Mouse (Mus musculus): Measurements from ENCODE around the gene Dcaf10. TPM values are rescaled to one million over a fixed set of nuclear protein-coding genes. Genes with fewer than 3 reads are reported as not detected.

Dcaf10 gene
- 8.5 and 8.8 TPM in 2 replicates for polyA plus RNA-seq (2014; fragmentation: Nextera tagmentation; extraction: Ambion mirVana)

DNA sequence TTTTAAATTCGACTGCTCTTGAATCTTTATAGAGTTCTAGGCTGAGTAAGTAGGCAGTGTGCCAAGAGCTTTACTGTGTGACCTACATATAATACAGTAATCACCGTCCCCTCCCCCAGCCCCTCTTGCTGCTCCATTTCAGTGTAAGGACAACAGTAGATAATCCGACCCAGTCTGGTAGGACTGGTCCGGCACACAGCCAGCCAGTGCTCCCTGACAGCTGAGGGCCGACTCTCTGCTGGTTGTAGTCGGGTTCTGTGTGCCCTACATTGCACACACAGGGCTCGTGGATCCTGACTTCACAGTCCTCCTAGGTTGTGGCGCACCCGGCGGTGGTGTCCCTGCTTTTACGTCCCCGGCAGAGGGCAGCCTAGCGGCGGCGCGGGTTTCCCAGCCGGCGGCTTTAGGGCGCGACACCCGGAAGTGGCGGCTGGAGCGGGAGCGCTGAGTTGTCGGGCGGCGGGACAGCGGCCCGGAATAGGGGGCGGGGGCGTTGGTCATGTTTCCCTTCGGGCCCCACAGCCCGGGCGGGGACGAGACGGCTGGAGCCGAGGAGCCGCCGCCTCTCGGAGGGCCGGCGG is at the start of gene Dcaf10:
Gene Dcaf10, plus strand, starts transcription at position 433 of the 581 bp plus-strand sequence.
- Histone ChIP-seq H3K9me3 (replicated peaks; ENCODE audit: control insufficient read depth, low read length) (no peaks in the 10 kb centered on the region), H3K4me1 (ENCODE audit: control insufficient read depth, insufficient read depth, low read length) (peaks cover 14% of the 10 kb centered on the region), H3K4me3 (ENCODE audit: low read depth, low read length) (peak within 1 kb of the TSS; percentile 93), H3K36me3 (ENCODE audit: control insufficient read depth, insufficient read depth, low read length) (0 out of 2 replicates have a peak, but pooled peaks cover 5% of the 10 kb centered on the region), H3K27me3 (replicated peaks; ENCODE audit: control insufficient read depth, insufficient read depth, low read length) (no peaks in the 10 kb centered on the region), H3K27ac (ENCODE audit: low read depth, low read length) (peak within 1 kb of the TSS; percentile 92), H3K4me2 (ENCODE audit: low read length) (peak within 1 kb of the TSS; percentile 90), H3K9ac (ENCODE audit: low read length) (peak within 1 kb of the TSS; percentile 93)
- ATAC-seq (peak; percentile 90), DNase-seq (ENCODE audit: low spot score) (peak; percentile 91)
- WGBS = under 1% methylated on average over 39 of the region's 42 CpGs

DNA sequence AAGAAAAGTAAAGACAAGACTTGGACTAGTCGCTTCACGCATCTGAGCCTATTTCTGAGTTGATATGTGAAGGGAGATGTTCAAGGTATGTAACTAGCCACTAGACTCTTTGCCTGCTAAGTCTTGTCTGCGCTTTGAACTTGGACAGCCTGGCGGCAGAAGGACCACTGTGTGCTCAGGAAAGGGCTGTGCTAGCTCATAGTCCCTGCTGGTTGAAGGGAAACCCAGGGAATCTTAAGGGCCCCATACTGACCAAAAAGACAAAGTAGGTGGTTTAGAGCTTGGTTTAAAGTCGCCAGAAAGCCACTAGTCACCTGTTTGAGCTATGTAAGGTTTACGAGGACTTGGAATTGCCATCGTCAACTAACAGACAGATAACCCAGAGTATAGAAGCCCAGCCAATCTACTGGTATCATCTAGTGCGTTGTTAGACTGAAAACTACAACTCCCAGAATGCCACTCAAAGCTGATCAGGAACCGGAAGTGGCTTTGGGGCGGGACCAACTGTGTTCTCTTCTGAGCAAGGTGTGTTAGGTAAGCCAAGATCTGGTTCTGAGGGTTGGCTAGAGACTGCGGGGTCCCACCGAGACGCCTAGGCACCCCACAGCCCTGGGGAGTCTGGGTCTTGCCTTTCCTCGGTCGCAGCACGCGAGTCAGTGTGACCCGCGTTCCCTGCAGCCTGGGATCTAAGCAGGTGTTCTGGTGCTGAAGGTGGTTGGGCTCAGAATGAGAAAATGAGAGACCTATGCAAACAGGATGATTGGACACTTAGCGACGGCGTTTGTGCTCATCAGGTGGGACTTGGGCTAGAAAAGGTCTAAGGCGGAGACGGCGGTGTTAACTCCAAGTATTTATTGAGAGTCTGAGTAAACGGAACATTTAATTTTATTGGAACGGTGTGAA is 45.0 kb upstream of the Dcaf10 start, which contains the start of gene Trmt10b:
Gene Trmt10b, plus strand, starts transcription at position 466 of the 903 bp plus-strand sequence.
- H3K36me3 ChIP-seq (ENCODE audit: control insufficient read depth, insufficient read depth, low read length) = peaks cover 21% of the 10 kb centered on the region
- H3K9me3 ChIP-seq (replicated peaks; ENCODE audit: control insufficient read depth, low read length) = no peaks in the 10 kb centered on the region
- H3K27ac ChIP-seq (ENCODE audit: low read depth, low read length) = no peak within 1 kb of the TSS
- H3K4me3 ChIP-seq (ENCODE audit: low read depth, low read length) = peak within 1 kb of the TSS; percentile 62
- H3K4me2 ChIP-seq (ENCODE audit: low read length) = peak within 1 kb of the TSS; percentile 54
- H3K9ac ChIP-seq (ENCODE audit: low read length) = peak within 1 kb of the TSS; percentile 67
- WGBS = 20% methylated on average over 27 of the region's 27 CpGs
- ATAC-seq (peak; percentile 94), DNase-seq (ENCODE audit: low spot score) (peak; percentile 94)
- 0 out of 2 replicates have a peak, but pooled peaks cover 5% of the 10 kb centered on the region for H3K4me1 ChIP-seq (ENCODE audit: control insufficient read depth, insufficient read depth, low read length)
- H3K27me3 ChIP-seq (replicated peaks; ENCODE audit: control insufficient read depth, insufficient read depth, low read length) = no peaks in the 10 kb centered on the region

DNA sequence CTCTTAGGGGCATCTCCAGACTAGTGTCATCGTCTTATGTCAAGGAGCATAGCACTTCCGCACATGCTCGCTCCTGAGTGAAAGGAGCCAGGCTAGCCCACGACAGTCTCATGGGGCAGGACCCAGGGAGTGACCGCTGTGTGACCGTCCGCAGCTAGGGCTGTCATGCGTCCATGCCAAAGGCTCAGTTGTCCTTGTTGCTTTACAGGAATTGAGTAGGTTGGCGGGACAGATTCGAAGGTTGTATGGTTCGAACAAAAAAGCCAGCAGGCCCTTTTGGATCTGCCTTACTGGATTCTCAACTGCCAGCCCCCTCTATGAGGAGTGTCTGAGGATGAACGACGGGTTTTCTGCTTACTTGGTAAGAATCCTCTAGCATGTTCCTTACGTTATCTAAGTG is 36.4 kb upstream of the Dcaf10 start:
- H3K4me3 ChIP-seq (ENCODE audit: low read depth, low read length) = no peak overlapping the region
- WGBS = 98% methylated on average over 14 of the region's 14 CpGs
- peaks cover 70% of the 10 kb centered on the region for H3K36me3 ChIP-seq (ENCODE audit: control insufficient read depth, insufficient read depth, low read length)
- H3K4me1 ChIP-seq (ENCODE audit: control insufficient read depth, insufficient read depth, low read length) = no peaks in the 10 kb centered on the region
- H3K27me3 ChIP-seq (replicated peaks; ENCODE audit: control insufficient read depth, insufficient read depth, low read length) = no peaks in the 10 kb centered on the region
- ATAC-seq (no peak), DNase-seq (ENCODE audit: low spot score) (no peak)
- H3K27ac ChIP-seq (ENCODE audit: low read depth, low read length) = no peak overlapping the region
- no peaks in the 10 kb centered on the region for H3K9me3 ChIP-seq (replicated peaks; ENCODE audit: control insufficient read depth, low read length)
- H3K9ac ChIP-seq (ENCODE audit: low read length) = no peak overlapping the region
- H3K4me2 ChIP-seq (ENCODE audit: low read length) = no peak overlapping the region

DNA sequence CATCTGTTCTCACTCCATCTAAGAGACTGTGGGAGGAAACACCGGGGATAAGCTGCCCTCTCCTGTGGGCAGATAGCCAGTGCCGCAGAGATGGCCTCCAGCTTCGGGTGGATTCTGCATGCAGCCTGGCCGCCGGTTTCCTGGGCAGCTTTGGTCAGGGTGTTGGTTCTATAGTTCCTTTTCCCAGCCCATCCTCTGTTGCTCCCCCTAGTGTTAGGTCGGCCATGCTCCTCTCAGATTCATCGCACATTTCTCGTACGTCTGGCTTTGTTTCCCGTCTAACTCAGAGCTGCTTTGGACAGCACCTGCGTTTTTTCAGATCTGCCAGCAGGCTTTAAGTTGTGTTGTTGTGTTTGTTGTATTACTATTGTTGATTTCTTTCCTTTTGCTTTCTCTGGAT is 33.9 kb upstream of the Dcaf10 start:
- no peak overlapping the region for H3K4me2 ChIP-seq (ENCODE audit: low read length)
- 29% methylated on average over 11 of the region's 11 CpGs for WGBS
- ATAC-seq = no peak
- peaks cover 46% of the 10 kb centered on the region for H3K36me3 ChIP-seq (ENCODE audit: control insufficient read depth, insufficient read depth, low read length)
- no peak overlapping the region for H3K9ac ChIP-seq (ENCODE audit: low read length)
- no peaks in the 10 kb centered on the region for H3K27me3 ChIP-seq (replicated peaks; ENCODE audit: control insufficient read depth, insufficient read depth, low read length)
- no peaks in the 10 kb centered on the region for H3K9me3 ChIP-seq (replicated peaks; ENCODE audit: control insufficient read depth, low read length)
- H3K4me3 ChIP-seq (ENCODE audit: low read depth, low read length) = no peak overlapping the region
- H3K4me1 ChIP-seq (ENCODE audit: control insufficient read depth, insufficient read depth, low read length) = no peaks in the 10 kb centered on the region
- no peak overlapping the region for H3K27ac ChIP-seq (ENCODE audit: low read depth, low read length)
- DNase-seq (ENCODE audit: low spot score) = peak; percentile 33

DNA sequence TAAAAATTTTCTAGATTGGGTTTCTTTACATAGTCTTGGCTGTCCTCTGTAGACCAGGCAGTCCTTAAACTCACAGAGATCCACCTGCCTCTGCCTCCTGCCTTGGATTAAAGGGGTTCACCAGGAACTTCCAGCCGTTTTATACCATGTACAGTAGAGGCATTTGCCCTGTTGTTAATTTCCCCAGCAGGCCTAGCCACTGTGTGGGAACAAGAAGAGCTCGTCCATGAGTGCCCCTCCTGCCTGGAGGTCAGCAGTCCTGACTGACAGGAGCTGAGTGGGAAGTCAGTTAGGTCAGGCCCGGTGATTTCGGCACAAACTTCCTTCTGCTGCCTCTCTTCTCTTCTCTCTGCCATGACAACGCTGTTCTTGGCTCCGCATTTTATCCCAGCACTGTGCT is 33.3 kb upstream of the Dcaf10 start:
- DNase-seq (ENCODE audit: low spot score) (no peak), ATAC-seq (no peak)
- Histone ChIP-seq H3K9ac (ENCODE audit: low read length) (no peak overlapping the region), H3K4me1 (ENCODE audit: control insufficient read depth, insufficient read depth, low read length) (no peaks in the 10 kb centered on the region), H3K9me3 (replicated peaks; ENCODE audit: control insufficient read depth, low read length) (no peaks in the 10 kb centered on the region), H3K27ac (ENCODE audit: low read depth, low read length) (no peak overlapping the region), H3K27me3 (replicated peaks; ENCODE audit: control insufficient read depth, insufficient read depth, low read length) (no peaks in the 10 kb centered on the region), H3K36me3 (ENCODE audit: control insufficient read depth, insufficient read depth, low read length) (peaks cover 45% of the 10 kb centered on the region), H3K4me2 (ENCODE audit: low read length) (no peak overlapping the region), H3K4me3 (ENCODE audit: low read depth, low read length) (no peak overlapping the region)
- whole genome bisulfite sequencing = 93% methylated on average over 6 of the region's 6 CpGs

DNA sequence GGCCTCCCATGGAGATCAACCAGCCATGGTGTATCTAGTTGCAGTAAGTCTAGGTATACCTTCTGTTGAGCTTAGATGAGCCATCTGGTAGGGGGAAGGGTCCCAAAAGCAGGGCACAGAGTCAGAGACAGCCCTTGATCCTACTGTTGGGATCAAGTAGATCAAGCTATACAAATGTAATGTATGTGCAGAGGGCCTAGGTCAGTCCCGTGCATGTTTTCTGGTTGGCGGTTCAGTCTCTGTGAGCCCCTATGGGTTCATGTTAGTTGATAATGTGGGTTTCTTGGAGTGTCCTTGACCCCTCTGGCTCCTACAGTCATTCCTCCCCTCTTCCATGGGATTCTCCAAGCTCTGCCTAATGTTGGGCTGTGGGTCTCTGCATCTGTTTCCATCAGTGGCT is 30.8 kb upstream of the Dcaf10 start:
- Histone ChIP-seq H3K27me3 (replicated peaks; ENCODE audit: control insufficient read depth, insufficient read depth, low read length) (no peaks in the 10 kb centered on the region), H3K4me1 (ENCODE audit: control insufficient read depth, insufficient read depth, low read length) (no peaks in the 10 kb centered on the region), H3K27ac (ENCODE audit: low read depth, low read length) (no peak overlapping the region), H3K4me2 (ENCODE audit: low read length) (no peak overlapping the region), H3K4me3 (ENCODE audit: low read depth, low read length) (no peak overlapping the region), H3K9me3 (replicated peaks; ENCODE audit: control insufficient read depth, low read length) (no peaks in the 10 kb centered on the region), H3K9ac (ENCODE audit: low read length) (no peak overlapping the region), H3K36me3 (ENCODE audit: control insufficient read depth, insufficient read depth, low read length) (peaks cover 49% of the 10 kb centered on the region)
- DNase-seq (ENCODE audit: low spot score) (no peak), ATAC-seq (no peak)
- WGBS = 100% methylated on average over 2 of the region's 2 CpGs

DNA sequence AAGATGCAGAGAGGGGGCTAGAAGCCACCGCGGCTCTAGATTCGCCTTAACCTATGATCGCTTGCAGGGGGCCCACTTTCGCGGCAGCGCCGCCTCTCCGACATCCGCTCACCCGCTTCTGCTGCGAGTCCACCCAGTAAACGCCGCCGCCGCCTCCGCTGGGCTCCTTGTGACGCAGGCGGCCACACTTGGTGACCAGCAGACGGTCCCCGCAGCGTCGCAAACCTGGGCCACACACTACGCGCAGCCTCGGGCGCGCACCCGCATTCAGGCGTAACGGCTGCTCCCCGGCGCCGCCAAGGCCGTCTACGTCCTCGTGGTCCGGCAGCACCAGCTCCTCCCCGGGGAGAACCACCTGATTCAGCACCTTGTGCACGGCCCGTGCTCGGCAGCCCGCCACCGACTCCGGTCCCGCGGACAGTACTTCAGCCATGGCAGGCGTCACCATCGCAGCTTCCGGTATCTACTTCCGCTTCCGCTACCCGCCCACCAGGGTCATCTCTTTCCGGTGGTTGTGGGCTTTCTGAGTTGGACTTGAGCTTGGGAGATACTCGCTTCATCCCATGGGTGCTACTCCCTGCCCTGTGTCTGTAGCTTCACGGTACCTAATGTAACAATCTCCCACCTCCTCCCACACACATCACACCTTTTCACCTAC is 21.6 kb upstream of the Dcaf10 start:
- Histone ChIP-seq H3K9ac (ENCODE audit: low read length) (peak overlapping the region; percentile 91), H3K27me3 (replicated peaks; ENCODE audit: control insufficient read depth, insufficient read depth, low read length) (0 out of 2 replicates have a peak, but pooled peaks cover 3% of the 10 kb centered on the region), H3K36me3 (ENCODE audit: control insufficient read depth, insufficient read depth, low read length) (peaks cover 27% of the 10 kb centered on the region), H3K4me3 (ENCODE audit: low read depth, low read length) (peak overlapping the region; percentile 94), H3K4me1 (ENCODE audit: control insufficient read depth, insufficient read depth, low read length) (peaks cover 9% of the 10 kb centered on the region), H3K27ac (ENCODE audit: low read depth, low read length) (peak overlapping the region; percentile 74), H3K9me3 (replicated peaks; ENCODE audit: control insufficient read depth, low read length) (no peaks in the 10 kb centered on the region), H3K4me2 (ENCODE audit: low read length) (peak overlapping the region; percentile 86)
- DNase-seq (ENCODE audit: low spot score) = peak; percentile 84
- under 1% methylated on average over 56 of the region's 56 CpGs for WGBS
- peak; percentile 93 for ATAC-seq

DNA sequence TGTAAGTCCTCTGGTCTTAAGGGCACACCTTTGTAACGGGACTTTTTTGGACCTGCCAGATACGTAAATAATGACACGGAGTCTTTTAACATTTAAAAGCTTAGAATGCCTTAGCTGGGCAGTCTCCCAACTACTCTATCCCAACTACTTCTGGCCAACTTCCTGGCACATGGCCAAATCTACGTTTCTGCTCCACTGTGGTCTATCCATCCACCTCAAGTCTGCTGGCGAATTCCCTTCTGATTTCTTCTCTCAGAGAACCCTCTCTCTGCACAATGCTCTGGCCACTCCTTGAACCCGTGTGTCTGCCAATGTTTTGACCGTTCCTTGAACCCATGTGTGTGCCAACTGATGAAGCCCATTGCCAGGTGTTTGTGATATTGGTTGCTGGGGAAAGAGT is 10.8 kb upstream of the Dcaf10 start:
- H3K9me3 ChIP-seq (replicated peaks; ENCODE audit: control insufficient read depth, low read length) = no peaks in the 10 kb centered on the region
- 71% methylated on average over 7 of the region's 7 CpGs for WGBS
- ATAC-seq (no peak), DNase-seq (ENCODE audit: low spot score) (no peak)
- no peaks in the 10 kb centered on the region for H3K4me1 ChIP-seq (ENCODE audit: control insufficient read depth, insufficient read depth, low read length)
- H3K27ac ChIP-seq (ENCODE audit: low read depth, low read length) = no peak overlapping the region
- no peaks in the 10 kb centered on the region for H3K27me3 ChIP-seq (replicated peaks; ENCODE audit: control insufficient read depth, insufficient read depth, low read length)
- H3K36me3 ChIP-seq (ENCODE audit: control insufficient read depth, insufficient read depth, low read length) = no peaks in the 10 kb centered on the region
- no peak overlapping the region for H3K4me3 ChIP-seq (ENCODE audit: low read depth, low read length)
- no peak overlapping the region for H3K9ac ChIP-seq (ENCODE audit: low read length)
- no peak overlapping the region for H3K4me2 ChIP-seq (ENCODE audit: low read length)
